Mouse (Mus musculus): ENCODE measurements at regions not wholly inside any gene's neighbourhood (a gene's known extent, or its start where the extent isn't known, plus 50 kb on each side); places are given as distances from the start of the nearest gene placed in this dataset.
"Not testable (repeated sequence)": the region's sequence is repeated elsewhere in the genome, so short reads cannot be mapped to it uniquely, and the experiment has no call there.

GRCm38 (mm10) chr2:171101180-171101579 is 369.6 kb downstream of the Dok5 start:
- no peak for DNase-seq

GRCm38 (mm10) chr2:171120033-171120802 is 388.6 kb downstream of the Dok5 start:
- DNase-seq, result not testable (repeated sequence)

DNA sequence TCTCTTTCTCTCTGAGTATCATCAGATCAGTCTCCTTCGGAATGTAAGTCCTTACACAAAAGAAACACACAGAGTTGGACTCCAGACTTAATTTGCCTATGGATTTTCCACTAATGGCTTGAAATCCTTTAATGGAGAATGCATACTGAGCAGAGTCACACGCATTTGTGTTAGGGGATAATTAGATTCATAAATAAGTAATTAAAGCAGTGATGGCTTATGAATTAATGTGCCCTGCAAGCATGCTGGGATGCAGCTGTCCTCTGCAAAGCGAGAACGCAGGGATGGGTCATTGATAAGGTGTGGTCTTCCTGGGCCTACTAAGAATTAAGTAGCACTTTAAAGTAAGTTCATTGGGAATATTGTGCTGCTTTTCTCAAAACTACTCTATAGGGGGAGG is 403.2 kb downstream of the Dok5 start:
- peak; percentile 32 for DNase-seq

Data from retina, postnatal 1 day (tissue).